11 mouse cellular contexts compared by ENCODE assay signal in genomic region chr7:28584468-28584867, GRCm38 (mm10). TPM values are rescaled to one million over a fixed set of nuclear protein-coding genes. Genes with fewer than 3 reads are reported as not detected.
DNase-seq lines count a peak whose midpoint lies in the region; ATAC-seq lines count a peak whose summit lies in the region.
"Had no signal": no experiment of that assay in that cellular context is flagged by ENCODE, and none has a peak within 500 bp of the region (broad histone marks: within the 10 kb centered on the region; RNA-seq: fewer than 3 reads in every experiment).

No protein-coding gene starts in this region.

- peaks cover 84% of the 10 kb centered on the region for H3K4me1 ChIP-seq in heart, embryonic 12.5 days (replicated peaks)
- peaks cover 83% of the 10 kb centered on the region for H3K4me1 ChIP-seq in lung, embryonic 15.5 days

- peak overlapping the region; percentile 23; the same call in 1 of the 2 replicates for H3K9ac ChIP-seq in heart, embryonic 12.5 days
- no peak overlapping the region for H3K9ac ChIP-seq in lung, embryonic 15.5 days

- no peak overlapping the region for H3K4me2 ChIP-seq in heart, embryonic 12.5 days
- H3K4me2 ChIP-seq in lung, embryonic 15.5 days = 0 out of 2 replicates have a peak overlapping the region, but pooled peaks have one; percentile 8

- no peaks in the 10 kb centered on the region for H3K36me3 ChIP-seq in heart, embryonic 12.5 days
- 0 out of 2 replicates have a peak, but pooled peaks cover 3% of the 10 kb centered on the region for H3K36me3 ChIP-seq in lung, embryonic 15.5 days

- no peak for DNase-seq in heart, adult 18-20 months
- no peak for DNase-seq in lung, postnatal 25 days (ENCODE audit: low spot score)
- no peak for DNase-seq in gastrocnemius, postnatal 10 days
- no peak for DNase-seq in layer of hippocampus, adult 9-10 months (ENCODE audit: low spot score)
- DNase-seq: cerebellum, postnatal 25 days had no signal

- H3K9me3 ChIP-seq in heart, embryonic 12.5 days (replicated peaks) = no peaks in the 10 kb centered on the region
- no peaks in the 10 kb centered on the region for H3K9me3 ChIP-seq in lung, embryonic 15.5 days

- no peak for ATAC-seq in heart, embryonic 12.5 days (ENCODE audit: insufficient number of reproducible peaks, low FRiP score)
- ATAC-seq in lung, embryonic 15.5 days (ENCODE audit: borderline replicate concordance, extremely low read depth, low FRiP score, low TSS enrichment) = no peak
- 0 out of 2 replicates have a peak, but pooled peaks have one; percentile 5 for ATAC-seq in erythroid progenitor cell, adult 5-6 weeks (replicated peaks; ENCODE audit: low FRiP score, poor library complexity, severe bottlenecking)
- peak; percentile 49 for ATAC-seq in megakaryocyte progenitor cell, adult 5-6 weeks (replicated peaks; ENCODE audit: poor library complexity)
- ATAC-seq: hindbrain, embryonic 16.5 days had no signal

- 19% methylated on average over 4 of the region's 4 CpGs for WGBS in heart, embryonic 12.5 days
- 48% methylated on average over 4 of the region's 4 CpGs for WGBS in lung, embryonic 15.5 days

- H3K27me3 ChIP-seq in heart, embryonic 12.5 days (replicated peaks) = no peaks in the 10 kb centered on the region
- H3K27me3 ChIP-seq in lung, embryonic 15.5 days = no peaks in the 10 kb centered on the region

- no peak overlapping the region for H3K4me3 ChIP-seq in heart, embryonic 12.5 days
- H3K4me3 ChIP-seq in lung, embryonic 15.5 days = no peak overlapping the region

- H3K27ac ChIP-seq in heart, embryonic 12.5 days (ENCODE audit: poor library complexity, severe bottlenecking) = peak overlapping the region; percentile 37
- peak overlapping the region; percentile 79 for H3K27ac ChIP-seq in lung, embryonic 15.5 days

RNA-seq across cellular contexts. Expression of gene Samd4b, which starts 13.5 kb away (rescaled TPM):
- polyA plus RNA-seq in heart, embryonic 12.5 days (2016; fragmentation: Nextera tagmentation; extraction: Ambion mirVana) = 29.0 and 29.5 TPM in 2 replicates
- 10 to 100 TPM; 19.6 to 22.1 TPM for total RNA-seq in heart, adult 18-20 months (2021)
- 21.3 and 21.6 TPM in 2 replicates for polyA plus RNA-seq in lung, embryonic 15.5 days (2015; fragmentation: Nextera tagmentation; extraction: Ambion mirVana)
- total RNA-seq in erythroid progenitor cell, adult 5-6 weeks (2015; ENCODE audit: low replicate concordance) = 15.9 and 29.6 TPM in 2 replicates
- 8.0 and 20.2 TPM in 2 replicates for total RNA-seq in erythroid progenitor cell, adult 5-6 weeks (2017; ENCODE audit: low replicate concordance)
- total RNA-seq in megakaryocyte progenitor cell, adult 5-6 weeks (2015) = 20.7 TPM in 2 replicates
- total RNA-seq in megakaryocyte progenitor cell, adult 5-6 weeks (2017) = 2.7 and 4.3 TPM in 2 replicates
- total RNA-seq in gastrocnemius, postnatal 10 days (2021) = 10 to 100 TPM; 24.7 to 27.5 TPM

RNA-seq across cellular contexts. Expression of gene Pak4, which starts 13.5 kb away (rescaled TPM):
- 32.7 TPM in 2 replicates for polyA plus RNA-seq in heart, embryonic 12.5 days (2016; fragmentation: Nextera tagmentation; extraction: Ambion mirVana)
- total RNA-seq in heart, adult 18-20 months (2021) = 1 to 10 TPM; 8.8 to 9.9 TPM
- 55.4 and 60.8 TPM in 2 replicates for polyA plus RNA-seq in lung, embryonic 15.5 days (2015; fragmentation: Nextera tagmentation; extraction: Ambion mirVana)
- 7.6 and 9.6 TPM in 2 replicates for total RNA-seq in erythroid progenitor cell, adult 5-6 weeks (2015; ENCODE audit: low replicate concordance)
- total RNA-seq in erythroid progenitor cell, adult 5-6 weeks (2017; ENCODE audit: low replicate concordance) = 2.1 and 5.9 TPM in 2 replicates
- 5.6 and 6.4 TPM in 2 replicates for total RNA-seq in megakaryocyte progenitor cell, adult 5-6 weeks (2015)
- total RNA-seq in megakaryocyte progenitor cell, adult 5-6 weeks (2017) = 3.3 and 3.9 TPM in 2 replicates
- 1 to 10 TPM; 5.5 to 7.0 TPM for total RNA-seq in gastrocnemius, postnatal 10 days (2021)

RNA-seq across cellular contexts. Expression of gene Nccrp1, which starts 37.4 kb away (rescaled TPM):
- polyA plus RNA-seq in heart, embryonic 12.5 days (2016; fragmentation: Nextera tagmentation; extraction: Ambion mirVana) = not detected in 2 replicates
- total RNA-seq in heart, adult 18-20 months (2021) = not detected
- polyA plus RNA-seq in lung, embryonic 15.5 days (2015; fragmentation: Nextera tagmentation; extraction: Ambion mirVana) = not detected in 2 replicates
- total RNA-seq in erythroid progenitor cell, adult 5-6 weeks (2015; ENCODE audit: low replicate concordance) = not detected in 2 replicates
- not detected in 2 replicates for total RNA-seq in erythroid progenitor cell, adult 5-6 weeks (2017; ENCODE audit: low replicate concordance)
- not detected in 2 replicates for total RNA-seq in megakaryocyte progenitor cell, adult 5-6 weeks (2015)
- total RNA-seq in megakaryocyte progenitor cell, adult 5-6 weeks (2017) = not detected in 2 replicates
- not detected for total RNA-seq in gastrocnemius, postnatal 10 days (2021)
- total RNA-seq: liver, adult 2 months had no signal
- polyA plus RNA-seq: hindbrain, embryonic 16.5 days had no signal

RNA-seq across cellular contexts. Expression of gene Sycn, which starts 43.8 kb away (rescaled TPM):
- polyA plus RNA-seq in heart, embryonic 12.5 days (2016; fragmentation: Nextera tagmentation; extraction: Ambion mirVana) = not detected in 2 replicates
- not detected for total RNA-seq in heart, adult 18-20 months (2021)
- 0.53 TPM in 1 of 2 replicates, not detected in the other for polyA plus RNA-seq in lung, embryonic 15.5 days (2015; fragmentation: Nextera tagmentation; extraction: Ambion mirVana)
- not detected in 2 replicates for total RNA-seq in erythroid progenitor cell, adult 5-6 weeks (2015; ENCODE audit: low replicate concordance)
- total RNA-seq in erythroid progenitor cell, adult 5-6 weeks (2017; ENCODE audit: low replicate concordance) = not detected in 2 replicates
- total RNA-seq in megakaryocyte progenitor cell, adult 5-6 weeks (2015) = not detected in 2 replicates
- total RNA-seq in megakaryocyte progenitor cell, adult 5-6 weeks (2017) = not detected in 2 replicates
- total RNA-seq in gastrocnemius, postnatal 10 days (2021) = not detected
- polyA plus RNA-seq: hindbrain, embryonic 16.5 days had no signal

RNA-seq across cellular contexts. Expression of gene Acp7, which starts 46.7 kb away (rescaled TPM):
- not detected in 2 replicates for polyA plus RNA-seq in heart, embryonic 12.5 days (2016; fragmentation: Nextera tagmentation; extraction: Ambion mirVana)
- not detected for total RNA-seq in heart, adult 18-20 months (2021)
- not detected in 2 replicates for polyA plus RNA-seq in lung, embryonic 15.5 days (2015; fragmentation: Nextera tagmentation; extraction: Ambion mirVana)
- not detected in 2 replicates for total RNA-seq in erythroid progenitor cell, adult 5-6 weeks (2015; ENCODE audit: low replicate concordance)
- not detected in 2 replicates for total RNA-seq in erythroid progenitor cell, adult 5-6 weeks (2017; ENCODE audit: low replicate concordance)
- not detected in 2 replicates for total RNA-seq in megakaryocyte progenitor cell, adult 5-6 weeks (2015)
- not detected in 2 replicates for total RNA-seq in megakaryocyte progenitor cell, adult 5-6 weeks (2017)
- total RNA-seq in gastrocnemius, postnatal 10 days (2021) = not detected
- total RNA-seq: liver, adult 2 months had no signal
- polyA plus RNA-seq: liver, adult 2 months had no signal

Comparison
In these comparisons a context has a peak if more than half of its experiments do, and no peak if none do; other contexts are left out.
1. ATAC-seq: peak in erythroid progenitor cell, adult 5-6 weeks (single experiment) and megakaryocyte progenitor cell, adult 5-6 weeks (single experiment); none in heart, embryonic 12.5 days (single experiment) and lung, embryonic 15.5 days (single experiment).